12 mouse cellular contexts compared by ENCODE assay signal in genomic region chr5:84353069-84353468, GRCm38 (mm10).
"Had no signal": no experiment of that assay in that cellular context is flagged by ENCODE, and none has a peak within 500 bp of the region (broad histone marks: within the 10 kb centered on the region; RNA-seq: fewer than 3 reads in every experiment).

No protein-coding gene starts in this region.

- H3K9ac ChIP-seq: limb, embryonic 13.5 days; liver, embryonic 14.5 days; neural tube, embryonic 15.5 days had no signal

- H3K27me3 ChIP-seq: limb, embryonic 13.5 days; neural tube, embryonic 15.5 days had no signal

- H3K27ac ChIP-seq: kidney, postnatal 0 days; layer of hippocampus, adult 2 months; limb, embryonic 13.5 days; liver, embryonic 14.5 days; neural tube, embryonic 15.5 days had no signal

- H3K9me3 ChIP-seq: limb, embryonic 13.5 days; neural tube, embryonic 15.5 days had no signal

- H3K4me3 ChIP-seq: layer of hippocampus, adult 2 months; limb, embryonic 13.5 days; neural tube, embryonic 15.5 days had no signal

- H3K4me1 ChIP-seq: limb, embryonic 13.5 days; neural tube, embryonic 15.5 days had no signal

- DNase-seq: kidney, adult 8-10 months; kidney, postnatal 4 days; left cerebral cortex, postnatal 4 days; lung, adult 18-20 months; right cerebral cortex, adult 18-20 months; right cerebral cortex, postnatal 25 days; thymus, postnatal 4 days had no signal

- H3K4me2 ChIP-seq: limb, embryonic 13.5 days; neural tube, embryonic 15.5 days had no signal

- H3K36me3 ChIP-seq: limb, embryonic 13.5 days; neural tube, embryonic 15.5 days had no signal
